Mouse (Mus musculus) MEL (cell line): Measurements from ENCODE around the gene Cd180. TPM values are rescaled to one million over a fixed set of nuclear protein-coding genes. Genes with fewer than 3 reads are reported as not detected.

Experiments
- DNase-seq: peaks from one replicate; pipeline ENCODE4 v3.0.0; 2011; ENCODE audit warnings: low read depth, low spot score
- H3K27ac ChIP-seq: 2 replicates; pipeline ENCODE4 v1.5.1; 2012; ENCODE audit warnings: low read depth, mild to moderate bottlenecking, control low read depth, low read length, moderate library complexity; ENCODE audit not compliant: control insufficient read depth
- H3K27me3 ChIP-seq, 2 experiments: fragments of 150-350 bp in 1 of 2; sonication (generic) in 1 of 2; 2 replicates each; pipeline ENCODE4 v1.6.1; 2012; ENCODE audit warnings: low read length in 2 of 2, mild to moderate bottlenecking in 2 of 2, improper control_type of control experiment in 1 of 2, moderate library complexity in 1 of 2; ENCODE audit not compliant: insufficient read depth in 2 of 2, control insufficient read depth in 1 of 2
- H3K36me3 ChIP-seq, 2 experiments: 2 replicates each; pipeline ENCODE4 v1.6.1; 2012 to 2014; ENCODE audit warnings: low read length in 2 of 2, improper control_type of control experiment in 1 of 2, inconsistent platforms in 1 of 2, mild to moderate bottlenecking in 1 of 2; ENCODE audit not compliant: insufficient read depth in 2 of 2, control insufficient read depth in 1 of 2
- H3K4me1 ChIP-seq, 2 experiments: fragments of 150-350 bp in 1 of 2; sonication (generic) in 1 of 2; 2 replicates each; pipeline ENCODE4 v1.6.1; 2012; ENCODE audit warnings: low read length in 2 of 2, improper control_type of control experiment in 1 of 2, mild to moderate bottlenecking in 1 of 2; ENCODE audit not compliant: insufficient read depth in 2 of 2, control insufficient read depth in 1 of 2
- H3K4me3 ChIP-seq, 2 experiments: fragments of 150-350 bp in 1 of 2; sonication (generic) in 1 of 2; 2 replicates each; pipeline ENCODE4 v1.5.1; 2012; ENCODE audit warnings: low read depth in 2 of 2, low read length in 2 of 2, mild to moderate bottlenecking in 2 of 2, moderate library complexity in 2 of 2, control low read depth in 1 of 2, improper control_type of control experiment in 1 of 2; ENCODE audit not compliant: control insufficient read depth in 1 of 2, insufficient read depth in 1 of 2
- H3K79me2 ChIP-seq: 2 replicates; pipeline ENCODE4 v1.6.1; 2012; ENCODE audit warnings: mild to moderate bottlenecking, low read length, moderate library complexity; ENCODE audit not compliant: control insufficient read depth, poor library complexity, insufficient read depth
- H3K9ac ChIP-seq: 2 replicates; pipeline ENCODE4 v1.6.1; 2012; ENCODE audit warnings: low read depth, mild to moderate bottlenecking, control low read depth, low read length, moderate library complexity; ENCODE audit not compliant: control insufficient read depth, poor library complexity, severe bottlenecking
- H3K9me3 ChIP-seq: fragments of 150-350 bp; sonication (generic); replicated peaks from 2 replicates; pipeline ENCODE4 v1.6.1; 2012; ENCODE audit warnings: mild to moderate bottlenecking, low read length, improper control_type of control experiment, moderate library complexity; ENCODE audit not compliant: insufficient read depth
- BHLHE40 ChIP-seq: IDR thresholded peaks from 2 replicates; pipeline ENCODE4 v1.6.1; 2012; ENCODE audit warnings: low read depth, mild to moderate bottlenecking, inconsistent platforms, low read length, improper control_type of control experiment, borderline replicate concordance
- CTCF ChIP-seq, 3 experiments: IDR thresholded peaks in 2 of 3; conservative IDR thresholded peaks in 1 of 3; 2 replicates each; pipeline ENCODE4 v1.5.1; 2011 to 2012; ENCODE audit warnings: low read length in 3 of 3, low read depth in 2 of 3, mild to moderate bottlenecking in 2 of 3, improper control_type of control experiment in 1 of 3, inconsistent platforms in 1 of 3, mixed read lengths in 1 of 3, moderate library complexity in 1 of 3; ENCODE audit not compliant: control insufficient read depth in 1 of 3, insufficient read depth in 1 of 3, poor library complexity in 1 of 3, severe bottlenecking in 1 of 3
- E2F4 ChIP-seq: IDR thresholded peaks from 2 replicates; pipeline ENCODE4 v1.6.1; 2011; ENCODE audit warnings: low read depth, low read length, improper control_type of control experiment, borderline replicate concordance
- EP300 ChIP-seq, 2 experiments: IDR thresholded peaks; 2 replicates each; pipeline ENCODE4 v1.6.1; 2011; ENCODE audit warnings: improper control_type of control experiment in 2 of 2, low read length in 2 of 2, low read depth in 1 of 2, mild to moderate bottlenecking in 1 of 2
- ETS1 ChIP-seq: IDR thresholded peaks from 2 replicates; pipeline ENCODE4 v1.6.1; 2012; ENCODE audit warnings: low read depth, mild to moderate bottlenecking, inconsistent platforms, low read length, improper control_type of control experiment, moderate library complexity
- GABPA ChIP-seq: IDR thresholded peaks from 2 replicates; pipeline ENCODE4 v1.6.1; 2012; ENCODE audit warnings: low read depth, mild to moderate bottlenecking, inconsistent platforms, low read length, improper control_type of control experiment, moderate library complexity
- HCFC1 ChIP-seq: IDR thresholded peaks from 2 replicates; pipeline ENCODE4 v1.6.1; 2012; ENCODE audit warnings: low read depth, mild to moderate bottlenecking, inconsistent platforms, low read length, improper control_type of control experiment, moderate library complexity
- JUND ChIP-seq: IDR thresholded peaks from 2 replicates; pipeline ENCODE4 v1.6.1; 2011; ENCODE audit warnings: low read depth, mild to moderate bottlenecking, improper control_type of control experiment, low read length
- KAT2A ChIP-seq: conservative IDR thresholded peaks from 2 replicates; pipeline ENCODE4 v1.6.1; 2012; ENCODE audit warnings: low read depth, low read length, improper control_type of control experiment, inconsistent platforms
- MAX ChIP-seq: IDR thresholded peaks from 2 replicates; pipeline ENCODE4 v1.6.1; 2011; ENCODE audit warnings: low read length, improper control_type of control experiment
- MAZ ChIP-seq: IDR thresholded peaks from 2 replicates; pipeline ENCODE4 v1.6.1; 2012; ENCODE audit warnings: low read depth, mild to moderate bottlenecking, inconsistent platforms, low read length, improper control_type of control experiment
- MXI1 ChIP-seq: IDR thresholded peaks from 2 replicates; pipeline ENCODE4 v1.6.1; 2011; ENCODE audit warnings: mild to moderate bottlenecking, low read depth, low read length, improper control_type of control experiment
- MYC ChIP-seq: IDR thresholded peaks from 2 replicates; pipeline ENCODE4 v1.6.1; 2011; ENCODE audit warnings: low read depth, mild to moderate bottlenecking, low read length, improper control_type of control experiment, moderate library complexity
- POLR2A ChIP-seq, 2 experiments: IDR thresholded peaks; 2 replicates each; pipeline ENCODE4 v1.6.1; 2011 to 2012; ENCODE audit warnings: low read length in 2 of 2, mild to moderate bottlenecking in 2 of 2, control low read depth in 1 of 2, improper control_type of control experiment in 1 of 2, low read depth in 1 of 2, moderate library complexity in 1 of 2; ENCODE audit not compliant: control insufficient read depth in 1 of 2, insufficient read depth in 1 of 2, poor library complexity in 1 of 2
- POLR2AphosphoS2 ChIP-seq: IDR thresholded peaks from 2 replicates; pipeline ENCODE4 v1.6.1; 2011; ENCODE audit warnings: low read length, improper control_type of control experiment
- POLR2AphosphoS5 ChIP-seq: IDR thresholded peaks from 2 replicates; pipeline ENCODE4 v1.6.1; 2012; ENCODE audit warnings: low read depth, borderline replicate concordance, mild to moderate bottlenecking, inconsistent platforms, low read length, moderate library complexity, mixed read lengths
- RAD21 ChIP-seq: IDR thresholded peaks from 2 replicates; pipeline ENCODE4 v1.6.1; 2011; ENCODE audit warnings: mild to moderate bottlenecking, low read depth, low read length, improper control_type of control experiment
- SMC3 ChIP-seq: IDR thresholded peaks from 2 replicates; pipeline ENCODE4 v1.6.1; 2011; ENCODE audit warnings: low read depth, low read length, improper control_type of control experiment
- UBTF ChIP-seq: IDR thresholded peaks from 2 replicates; pipeline ENCODE4 v1.6.1; 2012; ENCODE audit warnings: low read depth, mild to moderate bottlenecking, inconsistent platforms, low read length, improper control_type of control experiment, moderate library complexity, borderline replicate concordance; ENCODE audit not compliant: insufficient read depth
- ZC3H11A ChIP-seq: IDR thresholded peaks from 2 replicates; pipeline ENCODE4 v1.6.1; 2012; ENCODE audit warnings: low read depth, mild to moderate bottlenecking, inconsistent platforms, low read length, improper control_type of control experiment
- polyA plus RNA-seq, 2 experiments: library from polyadenylated mRNA; stranded (reverse) in 1 of 2; unstranded in 1 of 2; fragments of >175 nt in 1 of 2; fragments of >200 nt in 1 of 2; gene quantifications; 2 replicates each; pipeline versions ENCODE4 v1.2.1 to v1.2.4; 2012; ENCODE audit warnings: low replicate concordance in 2 of 2, low read depth in 1 of 2; ENCODE audit not compliant: insufficient read length in 2 of 2, insufficient read depth in 1 of 2, missing spikeins in 1 of 2
- total RNA-seq: library from RNA; depleted of rRNA; stranded (reverse); fragments of 300-350 nt; gene quantifications from 2 replicates; pipeline ENCODE4 v1.2.3, GENCODE M21; 2012

The Cd180 gene
- total and polyA plus RNA-seq, 3 experiments: 0.12 to 1.8 TPM; not detected in 1

DNA sequence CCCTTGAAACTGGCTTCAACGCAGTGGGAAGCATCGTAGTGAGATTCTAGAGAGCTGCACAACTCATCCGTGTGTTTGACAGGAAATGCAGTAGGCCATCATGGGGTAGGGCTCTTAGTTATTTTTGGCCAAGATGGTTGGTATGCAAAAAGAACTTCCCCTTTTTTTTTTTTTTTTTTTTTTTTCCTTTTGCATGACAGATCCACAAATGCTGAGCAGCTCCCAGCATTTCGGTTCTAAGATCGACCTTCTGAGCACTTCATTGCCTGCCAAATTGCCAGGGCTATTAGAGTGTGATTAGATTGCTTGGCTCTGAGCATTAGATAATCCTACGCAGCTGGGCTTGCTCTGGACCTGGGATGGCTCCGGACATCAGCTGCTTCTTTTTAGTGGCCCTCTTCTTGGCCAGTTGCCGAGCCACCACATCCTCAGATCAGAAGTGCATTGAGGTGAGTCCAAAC is at the start of gene Cd180 (continued):
- TF ChIP-seq MAZ (no peak), RAD21 (no peak), MAX (no peak), E2F4 (no peak)

DNA sequence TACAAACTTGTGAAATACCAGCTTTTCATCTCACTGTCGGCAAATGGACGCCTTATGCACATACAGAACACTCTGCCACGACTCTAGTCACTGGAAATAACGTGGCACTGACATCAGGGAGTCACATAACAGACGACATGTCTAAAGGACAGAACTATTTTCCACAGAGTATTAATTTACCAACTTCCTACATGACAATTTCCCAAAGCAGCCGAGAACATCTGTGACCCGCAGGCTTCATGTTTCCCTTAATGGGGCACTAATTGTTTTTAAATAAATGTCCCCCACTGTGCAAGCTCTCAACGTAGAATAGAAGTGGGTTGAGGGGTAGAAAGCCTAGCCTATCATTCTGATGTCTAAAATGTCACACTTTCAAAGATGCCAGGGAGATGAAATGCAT is 49.0 kb upstream of the Cd180 start:
- Histone ChIP-seq H3K36me3 (no peaks in the 10 kb centered on the region), H3K27me3 (no peaks in the 10 kb centered on the region), H3K79me2 (no peaks in the 10 kb centered on the region), H3K9ac (no peak overlapping the region), H3K27ac (no peak overlapping the region)
- TF ChIP-seq HCFC1 (no peak), KAT2A (no peak), SMC3 (no peak), POLR2AphosphoS2 (no peak), EP300 (IDR thresholded peaks at IDR 0.05; ENCODE audit: low read depth in 1 of 2, low read length in 2 of 2) (no peak), UBTF (no peak), RAD21 (no peak), POLR2A (IDR thresholded peaks at IDR 0.05; ENCODE audit: control insufficient read depth in 1 of 2, insufficient read depth in 1 of 2, low read depth in 1 of 2, low read length in 2 of 2, poor library complexity in 1 of 2) (no peak), GABPA (no peak), MXI1 (no peak), ETS1 (no peak), ZC3H11A (no peak), JUND (no peak), CTCF (IDR thresholded peaks at IDR 0.05 in 2 of 3, conservative IDR thresholded peaks at IDR 0.05 in 1 of 3; ENCODE audit: control insufficient read depth in 1 of 3, insufficient read depth in 1 of 3, low read depth in 2 of 3, low read length in 3 of 3, poor library complexity in 1 of 3, severe bottlenecking in 1 of 3) (no peak), POLR2AphosphoS5 (no peak), E2F4 (no peak), MYC (no peak), BHLHE40 (no peak)
- TF ChIP-seq, all 39 proteins: peak for 0
- DNase-seq: no peak
- no peak overlapping the region for H3K4me3 ChIP-seq
- H3K9me3 ChIP-seq: no peaks in the 10 kb centered on the region
- H3K4me1 ChIP-seq: no peaks in the 10 kb centered on the region
